Mouse (Mus musculus) forebrain, embryonic 11.5 days (tissue): Measurements from ENCODE around the gene Pde10a. TPM values are rescaled to one million over a fixed set of nuclear protein-coding genes. Genes with fewer than 3 reads are reported as not detected.

Experiments used
- ATAC-seq: fragments of 200-750 bp; cut with Nextera tagmentation; replicated peaks from 2 replicates; pipeline ENCODE4 v1.8.0; 2017; ENCODE audit warnings: moderate TSS enrichment; ENCODE audit not compliant: low FRiP score
- DNase-seq: peaks from one replicate; pipeline ENCODE4 v3.0.0-alpha.2; 2017; ENCODE audit warnings: low spot score
- H3K27ac ChIP-seq: fragments of 300-500 bp; sonication (generic); 2 replicates; pipeline ENCODE4 v1.5.1; 2014; ENCODE audit warnings: low read depth, low read length
- H3K27me3 ChIP-seq: fragments of 300-500 bp; sonication (generic); 2 replicates; pipeline ENCODE4 v1.6.1; 2014; ENCODE audit warnings: mild to moderate bottlenecking, low read length, mixed read lengths; ENCODE audit not compliant: control insufficient read depth, insufficient read depth
- H3K36me3 ChIP-seq: fragments of 300-500 bp; sonication (generic); 2 replicates; pipeline ENCODE4 v1.6.1; 2014; ENCODE audit warnings: mild to moderate bottlenecking, low read length, moderate library complexity, mixed read lengths; ENCODE audit not compliant: control insufficient read depth, insufficient read depth
- H3K4me1 ChIP-seq: fragments of 300-500 bp; sonication (generic); replicated peaks from 2 replicates; pipeline ENCODE4 v1.6.1; 2014; ENCODE audit warnings: low read length, mixed read lengths; ENCODE audit not compliant: control insufficient read depth, insufficient read depth
- H3K4me2 ChIP-seq: fragments of 300-500 bp; sonication (generic); 2 replicates; pipeline ENCODE4 v1.6.1; 2014; ENCODE audit warnings: low read depth, mild to moderate bottlenecking, low read length, moderate library complexity, mixed read lengths; ENCODE audit not compliant: severe bottlenecking
- H3K4me3 ChIP-seq: fragments of 300-500 bp; sonication (generic); 2 replicates; pipeline ENCODE4 v1.5.1; 2014; ENCODE audit warnings: low read depth, low read length
- H3K9ac ChIP-seq: fragments of 300-500 bp; sonication (generic); 2 replicates; pipeline ENCODE4 v1.6.1; 2014; ENCODE audit warnings: low read length
- H3K9me3 ChIP-seq: fragments of 300-500 bp; sonication (generic); 2 replicates; pipeline ENCODE4 v1.6.1; 2016; ENCODE audit warnings: low read length, mixed read lengths; ENCODE audit not compliant: control insufficient read depth
- WGBS: fragments of 180-500 bp; shearing (Covaris S2); extraction: QIAGEN DNeasy Blood & Tissue Kit; methylation state at CpG from one replicate; pipeline ENCODE4 v1.1.7; 2014; 5-methylcytosine and 5-hydroxymethylcytosine counted together
- polyA plus RNA-seq: library from polyadenylated mRNA; unstranded; fragments of >200 nt; fragmentation: Nextera tagmentation; extraction: Ambion mirVana; gene quantifications from 2 replicates; pipeline ENCODE4 v1.2.1, GENCODE M21; 2014

Pde10a gene
- polyA plus RNA-seq, 1 experiment from 2014 or later, result 9.0 TPM

GRCm38 (mm10) chr17:8533828-8534227, 8.7 kb downstream of the Pde10a start:
- Histone ChIP-seq H3K4me3 (no peak overlapping the region), H3K9ac (no peak overlapping the region), H3K36me3 (no peaks in the 10 kb centered on the region), H3K27me3 (no peaks in the 10 kb centered on the region), H3K27ac (no peak overlapping the region), H3K4me2 (no peak overlapping the region), H3K9me3 (no peaks in the 10 kb centered on the region), H3K4me1 (no peaks in the 10 kb centered on the region)
- 49% methylated on average over 3 of the region's 3 CpGs for WGBS
- DNase-seq (no peak), ATAC-seq (no peak)

- no peaks in the 10 kb centered on the region for H3K36me3 ChIP-seq
- ATAC-seq, result no peak
Measured at GRCm38 (mm10) chr17:8536522-8536921, 11.3 kb downstream of the Pde10a start.

GRCm38 (mm10) chr17:8538102-8538501, 12.9 kb downstream of the Pde10a start:
- no peak for DNase-seq
- 70% methylated on average over 3 of the region's 3 CpGs for WGBS
- Histone ChIP-seq H3K4me1 (no peaks in the 10 kb centered on the region), H3K36me3 (no peaks in the 10 kb centered on the region), H3K9me3 (no peaks in the 10 kb centered on the region), H3K27ac (no peak overlapping the region), H3K27me3 (no peaks in the 10 kb centered on the region), H3K4me2 (no peak overlapping the region), H3K9ac (no peak overlapping the region), H3K4me3 (no peak overlapping the region)
- ATAC-seq, result no peak

More at GRCm38 (mm10) chr17:8536522-8536921, 11.3 kb downstream of the Pde10a start:
- 81% methylated on average over 6 of the region's 6 CpGs for WGBS
- H3K27me3 ChIP-seq, result no peaks in the 10 kb centered on the region
- H3K9ac ChIP-seq, result no peak overlapping the region
- no peak overlapping the region for H3K4me2 ChIP-seq
- no peaks in the 10 kb centered on the region for H3K4me1 ChIP-seq
- no peak overlapping the region for H3K4me3 ChIP-seq
- DNase-seq, result no peak
- H3K9me3 ChIP-seq, result no peaks in the 10 kb centered on the region
- no peak overlapping the region for H3K27ac ChIP-seq

GRCm38 (mm10) chr17:8541974-8542538, 16.9 kb downstream of the Pde10a start:
- no peaks in the 10 kb centered on the region for H3K9me3 ChIP-seq
- ATAC-seq (no peak), DNase-seq (peak; percentile 61)
- no peak overlapping the region for H3K9ac ChIP-seq
- H3K36me3 ChIP-seq, result no peaks in the 10 kb centered on the region
- H3K27me3 ChIP-seq, result no peaks in the 10 kb centered on the region
- H3K4me1 ChIP-seq, result no peaks in the 10 kb centered on the region
- no peak overlapping the region for H3K4me3 ChIP-seq
- WGBS, result 75% methylated on average over 14 of the region's 14 CpGs
- H3K4me2 ChIP-seq, result no peak overlapping the region
- H3K27ac ChIP-seq, result no peak overlapping the region

GRCm38 (mm10) chr17:8546366-8546765, 21.2 kb downstream of the Pde10a start:
- Histone ChIP-seq H3K4me1 (no peaks in the 10 kb centered on the region), H3K36me3 (no peaks in the 10 kb centered on the region), H3K27me3 (no peaks in the 10 kb centered on the region), H3K27ac (no peak overlapping the region), H3K4me2 (no peak overlapping the region), H3K9me3 (no peaks in the 10 kb centered on the region), H3K9ac (no peak overlapping the region), H3K4me3 (no peak overlapping the region)
- WGBS, result 92% methylated on average over 9 of the region's 9 CpGs
- no peak for ATAC-seq
- no peak for DNase-seq

- Histone ChIP-seq H3K4me3 (no peak overlapping the region), H3K27me3 (no peaks in the 10 kb centered on the region), H3K27ac (no peak overlapping the region), H3K9me3 (no peaks in the 10 kb centered on the region), H3K9ac (no peak overlapping the region), H3K4me1 (no peaks in the 10 kb centered on the region), H3K4me2 (no peak overlapping the region), H3K36me3 (no peaks in the 10 kb centered on the region)
- WGBS, result 93% methylated on average over 4 of the region's 4 CpGs
- DNase-seq (no peak), ATAC-seq (no peak)
Measured at GRCm38 (mm10) chr17:8548733-8549132, 23.6 kb downstream of the Pde10a start.

- Histone ChIP-seq H3K4me1 (no peaks in the 10 kb centered on the region), H3K4me2 (no peak overlapping the region), H3K4me3 (no peak overlapping the region), H3K27ac (no peak overlapping the region), H3K27me3 (no peaks in the 10 kb centered on the region), H3K9me3 (no peaks in the 10 kb centered on the region), H3K36me3 (no peaks in the 10 kb centered on the region), H3K9ac (no peak overlapping the region)
- no peak for ATAC-seq
- WGBS, result 86% methylated on average over 3 of the region's 3 CpGs
- no peak for DNase-seq
Measured at GRCm38 (mm10) chr17:8551641-8552040, 26.5 kb downstream of the Pde10a start.

GRCm38 (mm10) chr17:8552346-8553035, 27.3 kb downstream of the Pde10a start:
- no peaks in the 10 kb centered on the region for H3K36me3 ChIP-seq
- H3K9me3 ChIP-seq, result no peaks in the 10 kb centered on the region
- H3K4me3 ChIP-seq, result no peak overlapping the region
- no peak overlapping the region for H3K4me2 ChIP-seq
- no peak overlapping the region for H3K9ac ChIP-seq
- no peaks in the 10 kb centered on the region for H3K27me3 ChIP-seq
- H3K4me1 ChIP-seq, result no peaks in the 10 kb centered on the region
- ATAC-seq (no peak), DNase-seq (no peak)
- H3K27ac ChIP-seq, result no peak overlapping the region
- WGBS, result 87% methylated on average over 8 of the region's 8 CpGs

GRCm38 (mm10) chr17:8553601-8554000, 28.4 kb downstream of the Pde10a start:
- WGBS, result 83% methylated on average over 3 of the region's 3 CpGs
- H3K4me2 ChIP-seq, result no peak overlapping the region
- no peaks in the 10 kb centered on the region for H3K4me1 ChIP-seq
- no peaks in the 10 kb centered on the region for H3K9me3 ChIP-seq
- no peak overlapping the region for H3K27ac ChIP-seq
- H3K9ac ChIP-seq, result no peak overlapping the region
- DNase-seq (no peak), ATAC-seq (no peak)
- no peaks in the 10 kb centered on the region for H3K27me3 ChIP-seq
- no peaks in the 10 kb centered on the region for H3K36me3 ChIP-seq
- no peak overlapping the region for H3K4me3 ChIP-seq
